Mouse (Mus musculus): ENCODE measurements around the gene Tenm4. TPM values are rescaled to one million over a fixed set of nuclear protein-coding genes. Genes with fewer than 3 reads are reported as not detected.

The Tenm4 gene
- total RNA-seq, 1 experiment from 2014 or later: 17.0 TPM

DNA sequence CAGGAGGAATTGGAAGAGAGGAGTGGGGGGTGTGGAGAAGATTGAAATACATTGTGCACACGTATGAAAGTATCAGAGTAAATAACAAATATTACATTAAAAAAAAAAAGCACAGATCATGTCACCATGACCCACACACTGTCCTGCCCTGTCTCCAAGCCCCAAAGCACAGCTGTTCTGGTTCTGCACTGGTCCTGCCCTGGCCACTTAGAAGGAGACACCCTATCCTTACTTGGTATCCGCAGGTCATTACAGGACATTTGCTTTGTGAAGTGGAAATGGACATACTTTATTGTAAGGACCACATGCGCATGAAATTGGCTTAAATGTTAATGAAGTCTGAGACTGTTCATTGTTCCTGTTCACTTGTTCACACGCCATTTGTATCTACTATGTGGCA, 510.8 kb downstream of the Tenm4 start:
- DNase-seq: no peak

- no peak for DNase-seq
These were observed 517.1 kb downstream of the Tenm4 start for GRCm38 (mm10) chr7:96688141-96688540.

GRCm38 (mm10) chr7:96701097-96701845, 530.2 kb downstream of the Tenm4 start:
- no peak for DNase-seq

DNA sequence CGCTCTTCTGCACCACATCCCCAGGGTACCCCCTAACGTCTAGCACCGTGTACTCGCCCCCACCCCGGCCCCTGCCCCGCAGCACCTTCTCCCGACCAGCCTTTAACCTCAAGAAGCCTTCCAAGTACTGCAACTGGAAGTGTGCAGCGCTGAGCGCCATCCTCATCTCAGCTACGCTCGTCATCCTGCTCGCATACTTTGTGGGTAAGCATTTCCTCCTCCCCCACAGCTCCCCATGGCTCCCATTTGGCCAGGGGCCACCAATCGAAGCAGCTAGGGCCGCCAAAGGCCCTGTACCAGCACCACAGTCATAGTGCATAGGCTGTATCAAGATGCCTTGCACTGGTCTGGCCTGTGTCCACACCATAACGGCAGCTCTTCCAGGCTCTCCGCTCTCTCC, 532.9 kb downstream of the Tenm4 start:
- no peak for DNase-seq

DNA sequence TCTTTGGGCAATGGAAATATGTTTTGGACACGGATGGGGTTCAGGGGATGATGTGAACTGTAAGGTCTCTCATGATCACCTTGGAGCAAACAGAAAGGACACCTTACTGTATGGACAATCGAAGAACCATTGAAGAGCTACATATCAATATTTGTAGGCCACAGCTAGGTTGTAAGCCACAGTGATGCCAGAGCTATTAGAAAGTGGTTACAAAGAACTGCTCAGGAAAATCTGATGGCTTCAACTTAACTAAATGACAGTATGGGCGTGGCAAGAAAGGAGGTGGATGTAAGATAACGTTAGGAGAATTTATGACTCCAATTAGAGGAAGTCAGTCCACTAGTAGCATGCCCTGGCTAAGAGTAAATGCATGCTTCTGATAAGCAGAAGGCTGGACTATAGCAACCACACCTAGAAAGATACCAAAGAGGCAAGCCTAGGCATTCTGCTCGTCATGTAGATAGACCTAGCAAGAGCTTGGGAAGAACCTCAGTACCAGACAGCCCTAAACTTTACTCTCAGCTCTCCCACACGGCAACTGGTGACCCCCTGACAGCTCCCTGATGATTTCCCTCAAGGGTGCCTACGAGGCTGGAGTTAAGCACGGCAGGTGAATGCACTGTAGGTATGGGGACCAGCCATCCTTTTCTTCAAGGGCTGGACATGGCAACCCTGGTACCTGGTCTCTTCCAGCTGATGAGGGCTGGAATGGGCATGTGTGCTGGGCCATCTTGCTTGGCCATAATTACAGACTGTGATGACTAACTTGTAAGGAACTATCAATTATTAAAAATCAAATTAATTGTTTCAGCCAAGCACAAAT, 534.5 kb downstream of the Tenm4 start:
- no peak for DNase-seq

DNA sequence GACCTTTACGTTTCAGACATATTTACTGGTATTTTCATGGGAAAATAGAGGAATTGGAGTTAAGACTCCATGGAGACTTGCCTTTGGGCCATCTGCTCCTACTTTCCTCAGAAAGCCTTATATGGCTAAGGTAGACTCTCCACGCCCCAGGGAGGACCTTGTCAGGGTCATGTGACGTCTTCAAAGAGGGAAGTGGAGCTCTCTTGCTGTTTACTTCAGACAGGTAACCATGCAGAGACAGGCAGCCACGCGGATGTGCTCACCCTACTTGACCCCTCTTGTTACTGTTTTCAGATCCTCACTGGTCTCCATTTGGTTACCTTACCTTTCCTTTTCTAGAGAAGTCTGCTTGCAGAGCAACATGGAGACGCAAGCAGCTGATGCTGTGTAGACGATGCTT, 535.5 kb downstream of the Tenm4 start:
- no peak for DNase-seq

GRCm38 (mm10) chr7:96707112-96707511, 536.1 kb downstream of the Tenm4 start:
- DNase-seq: no peak

GRCm38 (mm10) chr7:96708071-96708470, 537.0 kb downstream of the Tenm4 start:
- DNase-seq: no peak

DNA sequence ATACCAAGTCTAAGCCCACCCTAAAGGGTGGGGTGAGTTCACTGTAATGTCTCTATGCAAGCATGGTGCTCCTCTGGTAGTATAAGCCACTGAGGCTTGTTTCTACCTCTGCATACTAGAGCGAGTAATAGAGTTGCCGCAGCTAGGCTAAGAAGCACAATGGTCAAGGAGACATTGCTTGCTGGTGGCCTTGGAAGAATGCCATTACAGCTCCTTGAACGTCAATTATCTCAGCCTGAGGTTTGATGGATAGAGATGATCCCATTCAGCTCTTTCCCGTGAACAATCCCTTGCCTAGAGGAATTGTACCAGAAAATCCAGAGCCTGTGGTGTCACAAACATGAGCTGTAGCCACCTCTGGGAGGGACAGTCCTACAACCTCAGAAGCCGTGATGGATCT, 537.5 kb downstream of the Tenm4 start:
- DNase-seq: peak; percentile 18

DNA sequence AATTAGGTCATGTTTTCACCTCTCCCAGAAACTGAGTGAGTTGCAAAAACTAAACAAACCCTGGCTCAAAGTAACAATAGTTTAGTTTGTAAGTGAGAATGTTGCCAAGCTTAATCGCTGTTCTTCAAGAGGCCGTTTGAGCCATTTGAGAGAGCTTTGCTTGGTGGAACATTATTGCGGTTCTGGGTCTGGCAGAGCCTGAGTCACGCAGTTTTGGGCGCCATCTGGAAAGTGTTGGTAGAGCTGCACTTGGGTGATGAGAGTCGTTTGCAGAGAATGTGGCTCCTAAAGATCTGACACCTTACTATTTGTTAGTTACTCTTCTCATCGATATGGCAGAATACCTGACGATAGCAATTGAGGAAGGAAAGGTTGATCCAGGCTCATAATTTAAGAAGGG, 537.9 kb downstream of the Tenm4 start:
- no peak for DNase-seq

DNA sequence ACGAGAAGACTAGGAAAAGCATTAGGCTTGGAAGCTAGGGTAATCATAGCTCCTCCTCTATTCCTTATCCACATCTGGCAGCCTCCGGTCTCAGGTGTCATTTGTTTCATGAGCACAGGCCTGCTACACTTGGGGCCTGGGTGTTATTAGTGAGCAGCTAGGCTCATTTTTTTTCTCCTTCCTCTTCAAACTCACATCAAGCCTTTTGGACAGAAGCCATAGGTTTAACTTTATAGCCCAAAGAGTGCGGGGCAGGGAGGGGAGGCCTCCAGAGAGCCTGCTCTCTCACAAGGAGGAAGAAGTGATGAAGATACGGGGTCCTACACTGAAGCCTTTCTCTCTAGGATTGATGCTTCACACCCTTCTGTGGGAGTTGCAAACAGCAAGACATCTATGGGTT, 538.8 kb downstream of the Tenm4 start:
- no peak for DNase-seq

- DNase-seq: no peak
These were observed 539.6 kb downstream of the Tenm4 start for GRCm38 (mm10) chr7:96710658-96711071.

DNA sequence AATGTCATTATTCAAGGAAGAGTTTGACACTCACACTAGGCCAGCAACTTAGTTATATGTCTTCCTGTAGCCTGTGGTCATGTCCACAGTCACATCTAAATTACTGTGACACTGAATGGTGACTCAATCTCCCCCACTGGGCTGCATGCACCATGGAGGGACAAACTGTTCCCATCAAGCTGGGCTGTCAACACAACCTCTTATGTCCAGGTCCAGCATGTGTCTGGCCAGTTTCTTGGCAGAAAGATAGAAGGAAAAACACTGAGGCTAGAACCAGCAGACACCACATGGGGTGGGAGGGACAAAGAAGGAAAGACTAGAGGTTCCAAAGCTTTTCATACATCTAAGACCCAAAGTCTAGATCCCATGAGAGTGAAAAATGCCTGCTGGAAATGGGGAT, 541.8 kb downstream of the Tenm4 start:
- no peak for DNase-seq

- DNase-seq: no peak
These were observed 545.9 kb downstream of the Tenm4 start for GRCm38 (mm10) chr7:96716911-96717310.

GRCm38 (mm10) chr7:96718201-96719155, 547.4 kb downstream of the Tenm4 start:
- peak; percentile 44 for DNase-seq

- DNase-seq: peak; percentile 24
These were observed 548.9 kb downstream of the Tenm4 start for GRCm38 (mm10) chr7:96719926-96720325.

- DNase-seq: no peak
These were observed 549.4 kb downstream of the Tenm4 start for GRCm38 (mm10) chr7:96720465-96720864.

DNA sequence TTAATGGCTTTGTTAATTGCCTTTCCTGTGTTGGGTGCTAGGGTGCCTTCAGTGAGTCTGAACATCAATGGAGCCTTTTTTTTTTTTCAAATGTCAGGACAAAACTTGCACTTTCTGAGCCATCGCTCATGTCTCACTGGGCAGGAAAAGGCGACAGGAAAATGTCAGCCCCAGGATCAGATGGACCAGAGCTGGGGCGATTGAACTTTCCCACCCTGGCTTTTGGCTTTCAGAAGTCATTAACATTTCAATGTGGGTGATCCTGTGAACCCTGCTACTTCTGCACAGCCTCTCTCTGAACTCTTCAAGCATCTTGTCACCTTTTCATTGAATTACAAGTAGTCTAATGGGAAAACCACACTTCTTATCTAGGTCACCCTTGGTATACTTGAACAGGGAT, 551.8 kb downstream of the Tenm4 start:
- no peak for DNase-seq

- no peak for DNase-seq
These were observed 554.6 kb downstream of the Tenm4 start for GRCm38 (mm10) chr7:96725603-96726002.

- DNase-seq: no peak
These were observed 559.3 kb downstream of the Tenm4 start for GRCm38 (mm10) chr7:96730360-96730759.

DNA sequence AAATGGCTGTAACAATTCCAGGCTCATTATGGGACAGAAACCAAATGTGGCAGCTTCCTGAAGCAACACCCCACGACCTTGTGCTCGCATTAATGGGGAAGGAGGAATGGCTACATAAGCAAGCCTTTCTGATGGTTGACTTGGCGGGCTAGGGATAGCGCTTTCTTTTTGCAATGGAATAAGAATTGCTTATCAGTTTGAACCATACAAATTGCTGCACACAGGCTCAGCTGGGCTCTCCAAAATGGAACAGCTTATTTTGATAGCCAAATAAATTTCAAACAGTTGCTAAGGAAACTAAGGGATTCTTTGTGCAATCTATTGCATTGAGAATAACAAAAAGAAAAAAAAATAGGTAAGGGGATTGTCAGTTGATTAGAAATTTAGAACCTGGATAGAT, 560.9 kb downstream of the Tenm4 start:
- no peak for DNase-seq

DNA sequence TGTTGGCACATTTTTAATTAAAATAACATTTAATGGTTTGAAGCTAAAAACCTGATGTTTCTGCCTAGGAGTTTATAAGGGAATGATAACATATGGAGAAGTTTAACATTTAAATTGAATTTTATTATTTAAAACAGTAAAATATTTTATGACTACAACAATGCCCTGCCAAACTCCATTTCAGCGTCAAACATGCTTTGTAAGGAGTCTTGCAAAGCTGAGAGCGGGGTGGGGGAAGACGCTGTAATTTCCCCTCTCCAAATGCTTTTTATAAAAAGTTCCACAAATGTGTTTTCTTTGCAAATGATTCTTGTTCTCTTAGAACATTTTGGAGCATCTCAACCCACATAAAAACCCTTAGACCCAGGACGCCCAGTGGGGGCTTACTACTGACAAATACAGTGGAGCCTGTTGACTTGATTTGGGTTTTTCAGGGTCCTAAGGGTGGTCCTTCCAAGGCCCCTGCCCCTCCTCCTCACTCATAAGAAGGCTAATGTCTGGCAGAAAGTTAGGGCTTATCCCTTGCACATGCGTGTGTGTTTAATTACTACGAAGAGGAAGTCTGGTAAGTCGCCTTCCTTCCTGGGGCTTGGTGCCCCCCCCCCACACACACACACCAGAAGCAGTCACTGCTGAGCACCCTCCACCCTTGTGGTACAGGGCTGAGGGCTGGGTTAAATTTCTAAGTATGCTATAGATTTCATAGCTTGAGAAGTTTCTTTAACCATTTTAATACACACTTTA, 563.4 kb downstream of the Tenm4 start:
- DNase-seq: no peak

Measured in adrenal gland, postnatal 25 days (tissue).